Mouse (Mus musculus): Measurements from ENCODE around the gene Ccdc71. TPM values are rescaled to one million over a fixed set of nuclear protein-coding genes. Genes with fewer than 3 reads are reported as not detected.
A peak's percentile ranks its signal among the peaks of the same experiment; 100 is the strongest.

Gene Ccdc71
- polyA plus RNA-seq, 1 experiment: 23.4 TPM

DNA sequence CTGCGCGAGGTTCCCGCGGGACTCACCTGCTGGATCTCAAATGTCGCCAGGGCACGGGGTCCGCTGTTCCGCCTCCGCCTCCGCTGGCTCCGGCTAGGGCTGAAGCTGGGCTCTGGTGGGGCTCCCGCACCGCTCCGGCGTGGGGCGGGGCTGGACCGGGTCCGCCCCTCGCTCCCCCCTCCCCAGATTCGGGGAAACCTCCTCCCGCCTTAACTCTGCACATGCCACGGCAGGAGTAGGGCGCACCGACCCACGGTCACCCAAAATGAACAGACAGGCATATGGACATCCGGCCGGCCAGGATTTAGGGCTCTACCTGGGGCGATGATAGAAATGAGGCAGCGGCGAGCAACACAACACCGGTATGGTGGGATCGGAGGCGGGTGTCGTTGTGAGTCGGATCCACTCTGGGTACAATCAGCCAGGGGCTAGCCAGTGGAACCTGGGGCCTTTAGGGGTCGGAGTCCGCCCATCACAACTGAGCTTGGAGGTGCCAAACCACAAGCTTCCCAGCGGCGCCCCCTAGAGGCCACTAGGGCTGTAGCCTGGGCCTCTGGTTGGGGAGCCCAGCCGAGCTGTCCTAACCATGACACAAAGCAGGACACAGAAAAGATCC is 7.9 kb upstream of the Ccdc71 start:
- peaks cover 14% of the 10 kb centered on the region for H3K4me1 ChIP-seq (ENCODE audit: control insufficient read depth, insufficient read depth, low read length)
- WGBS: under 1% methylated on average over 40 of the region's 40 CpGs
- peak overlapping the region; percentile 90 for H3K4me3 ChIP-seq (replicated peaks; ENCODE audit: insufficient read depth, low read depth, low read length)
- H3K27ac ChIP-seq (ENCODE audit: insufficient read depth, low read length): peak overlapping the region; percentile 57; the same call in 1 of the 2 replicates
- no peaks in the 10 kb centered on the region for H3K27me3 ChIP-seq (ENCODE audit: control insufficient read depth, insufficient read depth, low read length)
- peak; percentile 90 to 94 for DNase-seq
- TF ChIP-seq CTCF (IDR thresholded peaks at IDR 0.05; ENCODE audit: borderline replicate concordance, insufficient read depth, low read depth, low read length): peak; percentile 75
- TF ChIP-seq POLR2A (IDR thresholded peaks at IDR 0.05; ENCODE audit: borderline replicate concordance, insufficient read depth, low read length): peak; percentile 31; the same call in 1 of the 2 replicates

DNA sequence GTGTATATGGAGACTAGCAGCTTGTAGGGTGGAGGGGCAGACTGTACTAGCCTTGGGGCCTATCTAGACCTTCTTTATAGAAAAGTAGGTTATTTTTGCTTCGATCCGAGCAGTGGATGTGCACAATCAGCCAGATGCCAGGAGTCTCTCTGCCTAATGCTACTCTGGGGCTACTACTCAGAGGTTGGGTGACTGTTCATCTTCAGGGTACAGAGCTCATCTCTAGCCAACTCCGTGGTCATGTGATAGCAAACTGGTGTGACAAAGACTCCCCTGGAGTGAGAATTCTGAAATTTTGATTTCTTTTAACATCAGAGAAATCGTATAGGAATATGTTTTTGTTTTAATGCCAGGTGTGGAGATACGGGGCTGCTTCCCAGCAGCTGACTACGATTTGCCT is 7.4 kb upstream of the Ccdc71 start:
- Histone ChIP-seq H3K4me1 (ENCODE audit: control insufficient read depth, insufficient read depth, low read length) (peaks cover 14% of the 10 kb centered on the region), H3K27me3 (ENCODE audit: control insufficient read depth, insufficient read depth, low read length) (no peaks in the 10 kb centered on the region), H3K27ac (ENCODE audit: insufficient read depth, low read length) (no peak overlapping the region), H3K4me3 (replicated peaks; ENCODE audit: insufficient read depth, low read depth, low read length) (peak overlapping the region; percentile 90)
- TF ChIP-seq POLR2A (IDR thresholded peaks at IDR 0.05; ENCODE audit: borderline replicate concordance, insufficient read depth, low read length) (no peak), CTCF (IDR thresholded peaks at IDR 0.05; ENCODE audit: borderline replicate concordance, insufficient read depth, low read depth, low read length) (no peak)
- WGBS: 40% methylated on average over 6 of the region's 6 CpGs
- DNase-seq: no peak

DNA sequence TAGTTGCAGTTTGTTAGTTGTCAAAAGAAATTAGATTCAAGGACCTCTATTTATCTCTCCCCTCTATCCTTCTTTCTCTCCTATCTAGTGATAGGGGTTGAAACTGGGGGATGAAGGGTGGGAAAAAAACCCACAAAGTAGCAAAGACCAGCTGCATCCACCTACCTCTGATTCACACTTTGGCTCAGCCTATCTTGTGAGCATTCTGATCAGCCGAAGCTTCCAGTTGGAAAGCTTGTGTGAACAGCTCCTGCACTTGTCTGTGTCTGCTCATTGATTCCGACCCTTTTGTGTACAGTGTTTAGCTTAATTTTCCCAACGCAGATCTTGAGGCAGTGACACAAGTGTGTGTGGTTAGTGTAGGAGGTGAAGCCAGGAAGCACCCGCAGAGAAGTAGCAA is 6.9 kb upstream of the Ccdc71 start:
- no peak overlapping the region for H3K4me3 ChIP-seq (replicated peaks; ENCODE audit: insufficient read depth, low read depth, low read length)
- H3K4me1 ChIP-seq (ENCODE audit: control insufficient read depth, insufficient read depth, low read length): peaks cover 14% of the 10 kb centered on the region
- TF ChIP-seq POLR2A (IDR thresholded peaks at IDR 0.05; ENCODE audit: borderline replicate concordance, insufficient read depth, low read length): no peak
- TF ChIP-seq CTCF (IDR thresholded peaks at IDR 0.05; ENCODE audit: borderline replicate concordance, insufficient read depth, low read depth, low read length): no peak
- H3K27me3 ChIP-seq (ENCODE audit: control insufficient read depth, insufficient read depth, low read length): no peaks in the 10 kb centered on the region
- WGBS: 37% methylated on average over 4 of the region's 4 CpGs
- no peak overlapping the region for H3K27ac ChIP-seq (ENCODE audit: insufficient read depth, low read length)
- no peak for DNase-seq

DNA sequence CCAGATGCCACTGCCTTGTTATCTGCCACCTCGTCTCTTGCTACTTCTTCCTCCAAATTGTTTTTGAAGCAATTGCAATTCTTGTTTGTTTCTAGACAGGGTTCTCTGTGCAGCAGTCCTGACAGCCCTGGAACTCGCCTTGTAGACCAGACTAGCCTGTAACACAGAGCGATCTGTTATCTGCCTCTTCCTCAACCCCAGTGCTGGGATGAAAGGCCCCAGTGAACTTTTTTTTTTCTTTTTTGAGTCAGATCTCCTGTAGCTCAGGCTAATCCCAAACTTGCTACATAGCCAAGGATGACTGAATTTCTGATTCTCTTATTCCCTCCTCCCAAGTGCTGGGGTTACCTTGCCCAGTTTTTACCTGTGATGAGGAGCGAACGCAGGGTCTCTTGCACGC is 5.9 kb upstream of the Ccdc71 start:
- H3K4me1 ChIP-seq (ENCODE audit: control insufficient read depth, insufficient read depth, low read length): peaks cover 14% of the 10 kb centered on the region
- DNase-seq: no peak
- 87% methylated on average over 6 of the region's 6 CpGs for WGBS
- no peak overlapping the region for H3K4me3 ChIP-seq (replicated peaks; ENCODE audit: insufficient read depth, low read depth, low read length)
- no peaks in the 10 kb centered on the region for H3K27me3 ChIP-seq (ENCODE audit: control insufficient read depth, insufficient read depth, low read length)
- no peak overlapping the region for H3K27ac ChIP-seq (ENCODE audit: insufficient read depth, low read length)
- TF ChIP-seq CTCF (IDR thresholded peaks at IDR 0.05; ENCODE audit: borderline replicate concordance, insufficient read depth, low read depth, low read length) (no peak), POLR2A (IDR thresholded peaks at IDR 0.05; ENCODE audit: borderline replicate concordance, insufficient read depth, low read length) (no peak)

DNA sequence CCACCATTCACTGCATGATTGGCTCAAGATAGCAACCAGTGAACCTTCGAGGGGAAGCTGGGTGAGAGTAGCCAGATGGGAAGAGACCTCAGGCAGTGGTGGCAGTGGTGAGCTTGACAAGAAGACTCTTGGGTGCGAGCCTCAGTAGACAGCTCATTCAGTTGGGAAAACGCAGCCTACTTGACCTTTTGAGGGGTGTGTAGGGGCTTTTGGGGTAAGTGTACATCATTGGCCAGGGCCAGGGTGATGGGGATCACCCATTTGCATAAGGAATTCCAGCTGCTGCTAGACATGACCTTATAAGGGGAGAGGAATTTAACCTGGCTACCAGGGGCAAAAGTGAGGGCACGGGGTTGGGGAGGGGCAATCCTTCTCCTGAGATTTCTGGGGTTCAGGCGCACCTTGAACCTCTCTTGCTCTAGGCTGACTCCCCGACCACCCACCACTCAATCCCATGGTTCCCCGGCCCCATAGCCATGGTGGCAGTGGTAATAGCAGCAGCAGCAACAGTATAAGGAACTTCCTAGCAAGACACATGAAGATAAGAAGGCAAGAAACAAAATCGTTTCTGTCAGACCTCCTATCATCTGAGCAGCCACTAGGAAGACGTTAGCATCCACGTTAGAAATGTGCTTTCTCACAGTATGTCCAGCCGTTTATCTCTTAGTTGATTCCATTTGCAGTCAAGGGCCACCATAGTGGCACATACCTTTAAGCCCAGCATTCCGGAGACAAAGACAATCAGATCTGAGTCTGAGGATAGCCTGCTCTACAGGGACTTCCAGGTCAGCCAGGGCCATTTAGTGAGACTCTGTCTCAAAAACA is 4.4 kb upstream of the Ccdc71 start:
- no peak overlapping the region for H3K4me3 ChIP-seq (replicated peaks; ENCODE audit: insufficient read depth, low read depth, low read length)
- WGBS: 71% methylated on average over 12 of the region's 12 CpGs
- no peak for DNase-seq
- TF ChIP-seq CTCF (IDR thresholded peaks at IDR 0.05; ENCODE audit: borderline replicate concordance, insufficient read depth, low read depth, low read length): no peak
- TF ChIP-seq POLR2A (IDR thresholded peaks at IDR 0.05; ENCODE audit: borderline replicate concordance, insufficient read depth, low read length): no peak
- H3K27ac ChIP-seq (ENCODE audit: insufficient read depth, low read length): no peak overlapping the region
- H3K4me1 ChIP-seq (ENCODE audit: control insufficient read depth, insufficient read depth, low read length): peaks cover 5% of the 10 kb centered on the region
- no peaks in the 10 kb centered on the region for H3K27me3 ChIP-seq (ENCODE audit: control insufficient read depth, insufficient read depth, low read length)

DNA sequence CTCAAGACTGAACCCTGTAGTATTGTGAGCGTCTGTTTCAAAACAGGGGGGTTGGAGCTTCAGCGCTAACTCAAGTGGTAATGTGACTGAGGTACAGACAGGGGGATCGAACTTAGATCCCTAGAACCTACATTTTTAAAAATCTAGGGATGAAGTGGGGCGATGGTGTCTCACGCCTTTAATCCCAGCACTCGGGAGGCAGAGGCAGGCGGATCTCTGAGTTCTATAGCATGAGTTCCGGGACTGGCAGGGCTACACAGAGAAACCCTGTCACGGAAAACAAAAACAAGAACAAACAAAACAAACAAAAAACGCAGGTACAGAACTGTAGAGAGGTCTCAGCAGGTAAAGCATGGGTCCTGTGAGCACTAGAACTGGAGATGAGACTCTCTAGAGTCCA is 3.4 kb upstream of the Ccdc71 start:
- Histone ChIP-seq H3K27me3 (ENCODE audit: control insufficient read depth, insufficient read depth, low read length) (no peaks in the 10 kb centered on the region), H3K27ac (ENCODE audit: insufficient read depth, low read length) (no peak overlapping the region), H3K4me3 (replicated peaks; ENCODE audit: insufficient read depth, low read depth, low read length) (no peak overlapping the region), H3K4me1 (ENCODE audit: control insufficient read depth, insufficient read depth, low read length) (no peaks in the 10 kb centered on the region)
- DNase-seq: no peak
- TF ChIP-seq CTCF (IDR thresholded peaks at IDR 0.05; ENCODE audit: borderline replicate concordance, insufficient read depth, low read depth, low read length) (no peak), POLR2A (IDR thresholded peaks at IDR 0.05; ENCODE audit: borderline replicate concordance, insufficient read depth, low read length) (no peak)
- 85% methylated on average over 10 of the region's 10 CpGs for WGBS

DNA sequence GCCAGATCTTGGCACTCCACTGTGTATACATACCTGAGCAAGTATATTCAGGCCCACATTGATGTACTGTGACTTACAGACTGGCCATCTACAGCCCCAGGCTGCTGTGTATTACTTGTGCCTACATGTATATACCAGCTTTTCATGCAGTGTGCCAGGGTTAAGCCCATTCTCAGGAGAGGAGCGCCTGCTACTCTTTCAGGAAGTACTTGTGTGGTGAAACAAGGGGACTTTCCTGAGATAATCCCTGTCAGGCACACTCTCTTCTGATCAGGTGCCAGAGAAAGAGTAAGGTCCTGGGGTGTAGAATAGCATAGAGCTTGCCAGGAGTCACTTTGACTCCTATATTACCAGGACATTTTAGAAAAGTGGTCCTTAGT is 398 bp upstream of the Ccdc71 start:
- WGBS: 83% methylated on average over 1 of the region's 1 CpGs
- Histone ChIP-seq H3K27ac (ENCODE audit: insufficient read depth, low read length) (no peak overlapping the region), H3K4me1 (ENCODE audit: control insufficient read depth, insufficient read depth, low read length) (peaks cover 3% of the 10 kb centered on the region; the same call in 1 of the 2 replicates), H3K27me3 (ENCODE audit: control insufficient read depth, insufficient read depth, low read length) (no peaks in the 10 kb centered on the region), H3K4me3 (replicated peaks; ENCODE audit: insufficient read depth, low read depth, low read length) (peak overlapping the region; percentile 57)
- DNase-seq: no peak
- TF ChIP-seq CTCF (IDR thresholded peaks at IDR 0.05; ENCODE audit: borderline replicate concordance, insufficient read depth, low read depth, low read length) (no peak), POLR2A (IDR thresholded peaks at IDR 0.05; ENCODE audit: borderline replicate concordance, insufficient read depth, low read length) (no peak)

Measured in cerebellum, adult 2 months (tissue).